Comparison of ENCODE assay signal across 29 mouse cellular contexts in the genomic region with DNA sequence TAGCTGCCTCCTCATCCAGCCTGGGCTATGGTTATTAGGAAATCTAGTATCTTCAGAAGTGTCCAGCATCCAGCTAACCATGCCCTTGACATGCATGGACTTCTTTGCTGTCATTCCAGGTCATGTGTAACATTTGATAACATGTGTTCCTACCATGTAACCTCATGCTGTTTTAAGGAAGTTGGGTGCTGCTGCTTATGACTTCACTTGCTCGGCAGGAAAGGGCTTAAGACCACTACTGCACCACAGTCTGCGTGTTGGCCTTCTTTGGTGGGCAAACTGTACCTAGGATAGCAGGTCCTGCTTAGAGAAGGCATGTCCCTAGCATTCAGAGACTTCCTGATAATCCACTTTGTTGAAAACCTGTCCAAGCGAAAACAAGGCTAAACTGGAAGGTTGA. TPM values are rescaled to one million over a fixed set of nuclear protein-coding genes. Genes with fewer than 3 reads are reported as not detected.
DNase-seq lines count a peak whose midpoint lies in the region; ATAC-seq and TF ChIP-seq lines count a peak whose summit lies in the region.
"Had no signal": no experiment of that assay in that cellular context is flagged by ENCODE, and none has a peak within 500 bp of the region (broad histone marks: within the 10 kb centered on the region; RNA-seq: fewer than 3 reads in every experiment).

No protein-coding gene starts in this region.

- no peak overlapping the region for H3K4me3 ChIP-seq in MEL (ENCODE audit: control insufficient read depth in 1 of 2, insufficient read depth in 1 of 2, low read depth in 2 of 2, low read length in 2 of 2)
- H3K4me3 ChIP-seq in kidney, adult 2 months (ENCODE audit: insufficient read depth, low read depth, low read length): no peak overlapping the region
- H3K4me3 ChIP-seq: forebrain, embryonic 10.5 days; forebrain, embryonic 13.5 days; heart, embryonic 12.5 days; heart, embryonic 15.5 days; hindbrain, embryonic 12.5 days; hindbrain, embryonic 15.5 days had no signal

- peaks cover 0 to 4% of the 10 kb centered on the region in 2 experiments; a peak in 2 of 4 replicates for H3K36me3 ChIP-seq in MEL (ENCODE audit: control insufficient read depth in 1 of 2, insufficient read depth in 2 of 2, low read length in 2 of 2)
- no peaks in the 10 kb centered on the region for H3K36me3 ChIP-seq in splenic B cell, adult 2 months (ENCODE audit: control insufficient read depth, insufficient read depth, low read length, poor library complexity, severe bottlenecking)
- H3K36me3 ChIP-seq in kidney, adult 2 months (ENCODE audit: control insufficient read depth, insufficient read depth, low read length): no peaks in the 10 kb centered on the region
- H3K36me3 ChIP-seq: heart, embryonic 15.5 days; hindbrain, embryonic 15.5 days had no signal

- no peaks in the 10 kb centered on the region for H3K27me3 ChIP-seq in MEL (ENCODE audit: control insufficient read depth in 1 of 2, insufficient read depth in 2 of 2, low read length in 2 of 2)
- no peaks in the 10 kb centered on the region for H3K27me3 ChIP-seq in splenic B cell, adult 2 months (ENCODE audit: control insufficient read depth, insufficient read depth, low read length, poor library complexity, severe bottlenecking)
- no peaks in the 10 kb centered on the region for H3K27me3 ChIP-seq in kidney, adult 2 months (replicated peaks; ENCODE audit: control insufficient read depth, insufficient read depth, low read length)
- H3K27me3 ChIP-seq: forebrain, embryonic 13.5 days; heart, embryonic 12.5 days; heart, embryonic 15.5 days; hindbrain, embryonic 12.5 days; hindbrain, embryonic 15.5 days had no signal

- peak; percentile 27 for DNase-seq in MEL (ENCODE audit: low read depth, low spot score)
- peak; percentile 4 for DNase-seq in splenic B cell, adult 2 months (ENCODE audit: low read depth, low spot score)
- no peak for DNase-seq in kidney, adult 2 months
- no peak for DNase-seq in thymus, postnatal 14 days
- no peak for DNase-seq in right cerebral cortex, postnatal 36 days (ENCODE audit: low spot score in 2 of 2)
- no peak for DNase-seq in left cerebral cortex, postnatal 4 days
- DNase-seq: adrenal gland, postnatal 10 days; adrenal gland, postnatal 36 days; cerebellum, adult 18-20 months; cerebellum, adult 9-10 months; cerebellum, postnatal 14 days; embryo, embryonic 11 days; gastrocnemius, postnatal 10 days; gastrocnemius, postnatal 36 days; heart, adult 11 months; heart, postnatal 10 days; heart, postnatal 36 days had no signal

- no peaks in the 10 kb centered on the region for H3K79me2 ChIP-seq in MEL (ENCODE audit: control insufficient read depth, insufficient read depth, low read length, poor library complexity)

- no peak for TF ChIP-seq RAD21 in MEL (IDR thresholded peaks at IDR 0.05; ENCODE audit: low read depth, low read length)

- no peak for TF ChIP-seq EP300 in MEL (IDR thresholded peaks at IDR 0.05; ENCODE audit: low read depth in 1 of 2, low read length in 2 of 2)

- no peak overlapping the region for H3K27ac ChIP-seq in MEL (ENCODE audit: control insufficient read depth, low read depth, low read length)
- H3K27ac ChIP-seq in kidney, adult 2 months (ENCODE audit: insufficient read depth, low read depth, low read length): no peak overlapping the region
- H3K27ac ChIP-seq: forebrain, embryonic 10.5 days; forebrain, embryonic 13.5 days; hindbrain, embryonic 12.5 days; hindbrain, embryonic 15.5 days had no signal

- WGBS in kidney, adult 2 months: 90% methylated on average over 3 of the region's 3 CpGs

- no peaks in the 10 kb centered on the region for H3K9me3 ChIP-seq in MEL (replicated peaks; ENCODE audit: insufficient read depth, low read length)
- H3K9me3 ChIP-seq: forebrain, embryonic 10.5 days; forebrain, embryonic 13.5 days; heart, embryonic 12.5 days; heart, embryonic 15.5 days; hindbrain, embryonic 12.5 days; hindbrain, embryonic 15.5 days had no signal

- TF ChIP-seq CTCF in MEL (IDR thresholded peaks at IDR 0.05 in 2 of 3, conservative IDR thresholded peaks at IDR 0.05 in 1 of 3; ENCODE audit: control insufficient read depth in 1 of 3, insufficient read depth in 1 of 3, low read depth in 2 of 3, low read length in 3 of 3, poor library complexity in 1 of 3, severe bottlenecking in 1 of 3): no peak
- TF ChIP-seq CTCF in kidney, adult 2 months (conservative IDR thresholded peaks at IDR 0.05; ENCODE audit: insufficient read depth, insufficient read length, low read depth, low read length): no peak

- peaks cover 0 to 9% of the 10 kb centered on the region in 2 experiments; a peak in 3 of 4 replicates for H3K4me1 ChIP-seq in MEL (ENCODE audit: control insufficient read depth in 1 of 2, insufficient read depth in 2 of 2, low read length in 2 of 2)
- H3K4me1 ChIP-seq in kidney, adult 2 months (ENCODE audit: control insufficient read depth, insufficient read depth, low read length): no peaks in the 10 kb centered on the region

- H3K9ac ChIP-seq in MEL (ENCODE audit: control insufficient read depth, low read depth, low read length, poor library complexity, severe bottlenecking): no peak overlapping the region
- H3K9ac ChIP-seq: forebrain, embryonic 13.5 days; heart, embryonic 12.5 days; heart, embryonic 15.5 days; hindbrain, embryonic 12.5 days; hindbrain, embryonic 15.5 days had no signal

- ATAC-seq in common myeloid progenitor, adult 5-6 weeks (replicated peaks; ENCODE audit: low read depth, poor library complexity, severe bottlenecking): peak; percentile 65; the same call in 1 of the 2 replicates
- peak; percentile 44 for ATAC-seq in granulocyte monocyte progenitor cell, adult 5-6 weeks (replicated peaks; ENCODE audit: poor library complexity, severe bottlenecking)
- ATAC-seq: activated CD4-positive, CD25-positive, alpha-beta regulatory T cell, adult 4 months; CD4-positive, CD25-positive, alpha-beta regulatory T cell, adult 4 months; forebrain, embryonic 13.5 days; forebrain, embryonic 16.5 days had no signal

- no peak for TF ChIP-seq POLR2A in MEL (IDR thresholded peaks at IDR 0.05; ENCODE audit: control insufficient read depth in 1 of 2, insufficient read depth in 1 of 2, low read depth in 1 of 2, low read length in 2 of 2, poor library complexity in 1 of 2)
- no peak for TF ChIP-seq POLR2A in kidney, adult 2 months (IDR thresholded peaks at IDR 0.05; ENCODE audit: low read depth, low read length)

- intact Hi-C loops in left cerebral cortex, postnatal 4 days (cut with DNase I): no loop called here

TF ChIP-seq in MEL, 35 proteins besides CTCF, POLR2A, EP300 and RAD21:
- TF ChIP-seq ZC3H11A (IDR thresholded peaks at IDR 0.05; ENCODE audit: low read depth, low read length) (no peak), ZNF384 (IDR thresholded peaks at IDR 0.05; ENCODE audit: low read depth, low read length) (no peak), HCFC1 (IDR thresholded peaks at IDR 0.05; ENCODE audit: low read depth, low read length) (no peak)

RNA-seq across cellular contexts. Expression of a gene that starts 40.2 kb away (rescaled TPM):
- 0.39 and 0.62 TPM in 2 replicates for total RNA-seq in MEL (2012; rRNA removed)
- 1 to 10 TPM in 1 of 2 experiments, not detected in 1; 1.6 TPM for polyA plus RNA-seq in MEL (2012; ENCODE audit: insufficient read depth in 1 of 2, insufficient read length in 2 of 2, low read depth in 1 of 2, low replicate concordance in 2 of 2, missing spikeins in 1 of 2)
- 0.18 and 1.1 TPM in 2 replicates for total RNA-seq in common myeloid progenitor, adult 5-6 weeks (2017)
- 1.2 TPM in 1 of 2 replicates, not detected in the other for total RNA-seq in granulocyte monocyte progenitor cell, adult 5-6 weeks (2014; fragmentation: Nextera tagmentation)
- 0.15 TPM in 1 of 2 replicates, not detected in the other for total RNA-seq in granulocyte monocyte progenitor cell, adult 5-6 weeks (2017)
- 46.8 and 66.0 TPM in 2 replicates for polyA plus RNA-seq in kidney, adult 2 months (2012; rRNA removed)
- total RNA-seq in left cerebral cortex, postnatal 4 days (2021): 1 to 10 TPM in 1 of 2 experiments, under 1 TPM in 1; 0.95 to 1.7 TPM
- polyA plus RNA-seq: embryonic facial prominence, embryonic 11.5 days had no signal

RNA-seq across cellular contexts. Expression of a gene that starts 51.9 kb away (rescaled TPM):
- total RNA-seq in MEL (2012; rRNA removed): 11.9 and 12.9 TPM in 2 replicates
- polyA plus RNA-seq in MEL (2012; ENCODE audit: insufficient read depth in 1 of 2, insufficient read length in 2 of 2, low read depth in 1 of 2, low replicate concordance in 2 of 2, missing spikeins in 1 of 2): 10 to 100 TPM in 1 of 2 experiments, not detected in 1; 15.4 TPM
- 20.7 and 24.2 TPM in 2 replicates for total RNA-seq in common myeloid progenitor, adult 5-6 weeks (2017)
- 19.6 and 20.9 TPM in 2 replicates for total RNA-seq in granulocyte monocyte progenitor cell, adult 5-6 weeks (2014; fragmentation: Nextera tagmentation)
- 11.9 and 16.0 TPM in 2 replicates for total RNA-seq in granulocyte monocyte progenitor cell, adult 5-6 weeks (2017)
- 14.1 and 20.7 TPM in 2 replicates for polyA plus RNA-seq in kidney, adult 2 months (2012; rRNA removed)
- total RNA-seq in left cerebral cortex, postnatal 4 days (2021): 10 to 100 TPM; 62.9 TPM

RNA-seq across cellular contexts. Expression of a gene that starts 55.4 kb away (rescaled TPM):
- total RNA-seq in MEL (2012; rRNA removed): 0.08 TPM in 1 of 2 replicates, not detected in the other
- under 1 TPM in 1 of 2 experiments, not detected in 1; 0.21 TPM for polyA plus RNA-seq in MEL (2012; ENCODE audit: insufficient read depth in 1 of 2, insufficient read length in 2 of 2, low read depth in 1 of 2, low replicate concordance in 2 of 2, missing spikeins in 1 of 2)
- not detected in 2 replicates for total RNA-seq in common myeloid progenitor, adult 5-6 weeks (2017)
- not detected in 2 replicates for total RNA-seq in granulocyte monocyte progenitor cell, adult 5-6 weeks (2014; fragmentation: Nextera tagmentation)
- not detected in 2 replicates for total RNA-seq in granulocyte monocyte progenitor cell, adult 5-6 weeks (2017)
- 1.5 and 1.6 TPM in 2 replicates for polyA plus RNA-seq in kidney, adult 2 months (2012; rRNA removed)
- 10 to 100 TPM in 1 of 2 experiments, 1 to 10 TPM in 1; 9.4 to 10.3 TPM for total RNA-seq in left cerebral cortex, postnatal 4 days (2021)
- polyA plus RNA-seq: activated CD4-positive, CD25-positive, alpha-beta regulatory T cell, adult 4 months; CD4-positive, CD25-positive, alpha-beta regulatory T cell, adult 4 months had no signal

Comparison
In these comparisons a context has a peak if more than half of its experiments do, and no peak if none do; other contexts are left out.
1. DNase-seq: peak in MEL (single experiment) and splenic B cell, adult 2 months (single experiment); none in kidney, adult 2 months (single experiment), thymus, postnatal 14 days (single experiment), right cerebral cortex, postnatal 36 days (0 of 2) and left cerebral cortex, postnatal 4 days (single experiment).